Mouse (Mus musculus): ENCODE measurements around the gene Aoc3. TPM values are rescaled to one million over a fixed set of nuclear protein-coding genes. Genes with fewer than 3 reads are reported as not detected.
"Not testable (repeated sequence)": the region's sequence is repeated elsewhere in the genome, so short reads cannot be mapped to it uniquely, and the experiment has no call there.

Aoc3 gene
- polyA plus RNA-seq, 1 experiment from 2014 or later: 0.05 TPM

- Histone ChIP-seq H3K4me2 (ENCODE audit: low read depth, low read length) (no peak overlapping the region), H3K4me1 (ENCODE audit: control insufficient read depth, low read depth, low read length) (no peaks in the 10 kb centered on the region; the same call in 1 of the 2 replicates), H3K27ac (ENCODE audit: low read length) (no peak overlapping the region), H3K27me3 (ENCODE audit: control insufficient read depth, insufficient read depth, low read depth, low read length) (no peaks in the 10 kb centered on the region), H3K9ac (ENCODE audit: low read depth, low read length) (no peak overlapping the region), H3K36me3 (ENCODE audit: control insufficient read depth, insufficient read depth) (peaks cover 68% of the 10 kb centered on the region), H3K4me3 (ENCODE audit: low read depth, low read length) (no peak overlapping the region), H3K9me3 (replicated peaks; ENCODE audit: control insufficient read depth, low read length) (no peaks in the 10 kb centered on the region)
- 35% methylated on average over 4 of the region's 4 CpGs for WGBS (ENCODE audit: insufficient replicate concordance)
- peak; percentile 37 for ATAC-seq (ENCODE audit: low read depth)
Measured at GRCm38 (mm10) chr11:101323609-101324008, 6.8 kb upstream of the Aoc3 start.

DNA sequence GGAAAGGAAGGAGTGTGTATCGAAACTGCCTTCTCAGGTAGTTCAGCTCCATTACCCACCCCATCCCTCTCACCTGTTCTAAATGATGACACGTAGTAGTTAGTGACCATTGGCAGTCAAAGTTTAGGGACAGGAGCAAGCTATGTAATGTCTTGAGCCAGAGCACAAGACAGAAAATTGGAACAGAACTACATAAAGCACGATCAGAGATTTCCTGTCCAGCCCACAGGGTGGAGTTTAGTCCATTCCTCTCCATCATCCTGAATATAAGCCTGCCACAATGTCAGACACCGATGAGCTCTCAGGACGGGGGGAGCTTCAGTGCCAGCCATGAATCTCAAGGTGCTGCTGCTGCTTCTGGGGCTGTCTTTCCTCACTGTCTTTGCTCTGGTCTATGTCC lies 5.6 kb upstream of the Aoc3 start, which contains the start of gene Aoc2:
Gene Aoc2, plus strand, starts transcription at position 301 of the 400 bp plus-strand sequence.
- ATAC-seq (ENCODE audit: low read depth): no peak
- Histone ChIP-seq H3K36me3 (ENCODE audit: control insufficient read depth, insufficient read depth) (peaks cover 57% of the 10 kb centered on the region), H3K27ac (ENCODE audit: low read length) (no peak within 1 kb of the TSS), H3K4me1 (ENCODE audit: control insufficient read depth, low read depth, low read length) (no peaks in the 10 kb centered on the region), H3K9ac (ENCODE audit: low read depth, low read length) (no peak within 1 kb of the TSS), H3K27me3 (ENCODE audit: control insufficient read depth, insufficient read depth, low read depth, low read length) (no peaks in the 10 kb centered on the region), H3K9me3 (replicated peaks; ENCODE audit: control insufficient read depth, low read length) (no peaks in the 10 kb centered on the region), H3K4me2 (ENCODE audit: low read depth, low read length) (no peak within 1 kb of the TSS), H3K4me3 (ENCODE audit: low read depth, low read length) (no peak within 1 kb of the TSS)
- 91% methylated on average over 5 of the region's 5 CpGs for WGBS (ENCODE audit: insufficient replicate concordance)

GRCm38 (mm10) chr11:101325201-101325600 lies 5.2 kb upstream of the Aoc3 start:
- not testable (repeated sequence) for H3K9ac ChIP-seq (ENCODE audit: low read depth, low read length); ATAC-seq (ENCODE audit: low read depth); H3K4me3 ChIP-seq (ENCODE audit: low read depth, low read length); H3K9me3 ChIP-seq (replicated peaks; ENCODE audit: control insufficient read depth, low read length); H3K27ac ChIP-seq (ENCODE audit: low read length); H3K4me1 ChIP-seq (ENCODE audit: control insufficient read depth, low read depth, low read length); H3K4me2 ChIP-seq (ENCODE audit: low read depth, low read length); H3K27me3 ChIP-seq (ENCODE audit: control insufficient read depth, insufficient read depth, low read depth, low read length)
- WGBS (ENCODE audit: insufficient replicate concordance): 85% methylated on average over 11 of the region's 11 CpGs
- H3K36me3 ChIP-seq (ENCODE audit: control insufficient read depth, insufficient read depth): peaks cover 52% of the 10 kb centered on the region

- ATAC-seq (ENCODE audit: low read depth): no peak; the same call in 1 of the 2 replicates
- 85% methylated on average over 11 of the region's 11 CpGs for WGBS (ENCODE audit: insufficient replicate concordance)
- peaks cover 43% of the 10 kb centered on the region for H3K36me3 ChIP-seq (ENCODE audit: control insufficient read depth, insufficient read depth)
Measured at GRCm38 (mm10) chr11:101326147-101326546, 4.3 kb upstream of the Aoc3 start.

DNA sequence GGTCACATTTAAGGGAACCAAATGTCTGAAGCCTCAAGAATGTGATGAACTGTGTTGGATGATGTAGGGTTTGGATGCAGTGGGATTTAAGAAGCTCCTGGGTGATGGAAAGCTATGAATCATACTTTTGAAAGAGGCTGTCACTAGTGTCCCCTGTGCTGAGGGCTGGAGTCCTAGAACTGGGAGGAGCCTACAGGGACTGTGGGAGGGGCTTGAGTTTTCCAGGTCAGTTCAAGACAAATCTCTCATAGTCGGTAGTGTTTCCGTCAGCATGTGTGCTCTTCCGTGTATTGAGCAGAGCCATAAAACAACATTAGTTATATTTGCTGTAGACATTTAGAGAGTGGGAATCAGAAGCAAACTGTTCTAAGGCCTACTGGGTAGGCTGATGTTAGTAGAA lies 3.1 kb upstream of the Aoc3 start:
- H3K9me3 ChIP-seq (replicated peaks; ENCODE audit: control insufficient read depth, low read length): no peaks in the 10 kb centered on the region
- H3K27ac ChIP-seq (ENCODE audit: low read length): no peak overlapping the region
- peaks cover 31% of the 10 kb centered on the region for H3K36me3 ChIP-seq (ENCODE audit: control insufficient read depth, insufficient read depth)
- WGBS (ENCODE audit: insufficient replicate concordance): 51% methylated on average over 3 of the region's 3 CpGs
- H3K27me3 ChIP-seq (ENCODE audit: control insufficient read depth, insufficient read depth, low read depth, low read length): no peaks in the 10 kb centered on the region
- H3K4me2 ChIP-seq (ENCODE audit: low read depth, low read length): no peak overlapping the region
- no peak overlapping the region for H3K9ac ChIP-seq (ENCODE audit: low read depth, low read length)
- H3K4me3 ChIP-seq (ENCODE audit: low read depth, low read length): no peak overlapping the region
- ATAC-seq (ENCODE audit: low read depth): no peak
- H3K4me1 ChIP-seq (ENCODE audit: control insufficient read depth, low read depth, low read length): no peaks in the 10 kb centered on the region

More at GRCm38 (mm10) chr11:101326147-101326546, 4.3 kb upstream of the Aoc3 start:
- no peak overlapping the region for H3K27ac ChIP-seq (ENCODE audit: low read length)
- H3K4me3 ChIP-seq (ENCODE audit: low read depth, low read length): no peak overlapping the region
- no peaks in the 10 kb centered on the region for H3K27me3 ChIP-seq (ENCODE audit: control insufficient read depth, insufficient read depth, low read depth, low read length)
- no peaks in the 10 kb centered on the region for H3K4me1 ChIP-seq (ENCODE audit: control insufficient read depth, low read depth, low read length)
- H3K4me2 ChIP-seq (ENCODE audit: low read depth, low read length): no peak overlapping the region
- H3K9me3 ChIP-seq (replicated peaks; ENCODE audit: control insufficient read depth, low read length): no peaks in the 10 kb centered on the region
- H3K9ac ChIP-seq (ENCODE audit: low read depth, low read length): no peak overlapping the region

DNA sequence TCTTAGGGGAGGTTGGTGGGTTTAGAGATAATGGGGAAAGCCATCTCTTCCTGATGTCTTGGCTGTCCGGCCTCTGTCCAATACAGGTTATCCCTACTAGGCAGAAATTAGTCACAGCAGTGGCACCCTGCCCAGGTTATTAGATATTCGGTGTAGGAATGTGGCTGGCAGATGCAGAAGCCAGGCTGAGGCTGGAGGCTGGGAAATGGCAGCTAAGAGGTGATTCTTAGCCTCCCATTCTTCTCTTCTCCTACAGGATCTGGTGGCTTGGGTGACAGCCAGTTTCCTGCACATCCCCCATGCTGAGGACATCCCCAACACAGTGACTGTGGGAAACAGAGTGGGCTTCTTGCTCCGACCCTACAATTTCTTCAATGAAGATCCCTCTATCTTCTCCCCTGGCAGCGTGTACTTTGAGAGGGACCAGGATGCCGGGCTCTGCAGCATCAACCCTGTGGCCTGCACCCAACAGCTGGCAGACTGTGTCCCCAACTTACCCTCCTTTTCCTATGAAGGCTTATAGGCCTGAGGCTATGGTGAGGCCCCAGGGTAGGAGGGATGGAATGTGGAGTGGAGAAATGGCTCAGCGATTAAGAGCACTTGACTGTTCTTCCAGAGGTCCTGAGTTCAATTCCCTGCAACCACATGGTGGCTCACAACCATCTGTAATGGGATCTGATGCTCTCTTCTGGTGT lies 1.3 kb upstream of the Aoc3 start:
- Histone ChIP-seq H3K4me3 (ENCODE audit: low read depth, low read length) (no peak overlapping the region), H3K4me1 (ENCODE audit: control insufficient read depth, low read depth, low read length) (no peaks in the 10 kb centered on the region), H3K9ac (ENCODE audit: low read depth, low read length) (no peak overlapping the region), H3K27ac (ENCODE audit: low read length) (no peak overlapping the region), H3K4me2 (ENCODE audit: low read depth, low read length) (no peak overlapping the region), H3K9me3 (replicated peaks; ENCODE audit: control insufficient read depth, low read length) (no peaks in the 10 kb centered on the region), H3K27me3 (ENCODE audit: control insufficient read depth, insufficient read depth, low read depth, low read length) (no peaks in the 10 kb centered on the region), H3K36me3 (ENCODE audit: control insufficient read depth, insufficient read depth) (peaks cover 17% of the 10 kb centered on the region)
- 76% methylated on average over 6 of the region's 6 CpGs for WGBS (ENCODE audit: insufficient replicate concordance)
- ATAC-seq (ENCODE audit: low read depth): no peak

GRCm38 (mm10) chr11:101330961-101331360 lies 556 bp downstream of the Aoc3 start:
- ATAC-seq (ENCODE audit: low read depth); H3K27ac ChIP-seq (ENCODE audit: low read length); H3K9me3 ChIP-seq (replicated peaks; ENCODE audit: control insufficient read depth, low read length); H3K4me2 ChIP-seq (ENCODE audit: low read depth, low read length); H3K9ac ChIP-seq (ENCODE audit: low read depth, low read length); H3K4me3 ChIP-seq (ENCODE audit: low read depth, low read length); H3K27me3 ChIP-seq (ENCODE audit: control insufficient read depth, insufficient read depth, low read depth, low read length); H3K36me3 ChIP-seq (ENCODE audit: control insufficient read depth, insufficient read depth); H3K4me1 ChIP-seq (ENCODE audit: control insufficient read depth, low read depth, low read length): not testable (repeated sequence)
- 65% methylated on average over 6 of the region's 6 CpGs for WGBS (ENCODE audit: insufficient replicate concordance)

DNA sequence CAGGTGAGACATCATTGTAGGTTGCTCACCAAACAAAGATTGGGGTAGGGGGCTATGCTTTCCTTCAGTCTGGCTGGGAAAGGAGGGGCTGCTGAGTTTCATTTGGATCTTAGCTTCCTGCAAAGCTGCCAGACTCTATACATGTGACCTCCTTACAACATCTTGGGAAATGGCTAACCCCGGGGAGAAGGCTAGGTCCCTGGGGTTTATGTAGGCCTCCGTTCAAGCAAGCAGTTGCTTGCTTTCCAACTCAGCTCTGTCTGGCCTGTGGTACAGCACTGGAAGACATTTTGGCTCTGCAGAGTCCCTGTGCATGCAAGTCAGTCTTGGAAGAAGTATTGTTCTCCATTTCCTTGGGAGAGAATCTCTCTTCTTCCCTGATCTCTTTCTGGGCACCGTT lies 2.1 kb downstream of the Aoc3 start:
- no peak overlapping the region for H3K4me3 ChIP-seq (ENCODE audit: low read depth, low read length)
- 63% methylated on average over 3 of the region's 3 CpGs for WGBS (ENCODE audit: insufficient replicate concordance)
- H3K27ac ChIP-seq (ENCODE audit: low read length): no peak overlapping the region

GRCm38 (mm10) chr11:101334023-101334422 lies 3.6 kb downstream of the Aoc3 start:
- Histone ChIP-seq H3K27me3 (ENCODE audit: control insufficient read depth, insufficient read depth, low read depth, low read length) (no peaks in the 10 kb centered on the region), H3K4me3 (ENCODE audit: low read depth, low read length) (no peak overlapping the region), H3K4me1 (ENCODE audit: control insufficient read depth, low read depth, low read length) (peaks cover 8% of the 10 kb centered on the region), H3K27ac (ENCODE audit: low read length) (no peak overlapping the region), H3K9ac (ENCODE audit: low read depth, low read length) (no peak overlapping the region), H3K36me3 (ENCODE audit: control insufficient read depth, insufficient read depth) (no peaks in the 10 kb centered on the region), H3K9me3 (replicated peaks; ENCODE audit: control insufficient read depth, low read length) (no peaks in the 10 kb centered on the region), H3K4me2 (ENCODE audit: low read depth, low read length) (no peak overlapping the region)
- 59% methylated on average over 10 of the region's 10 CpGs for WGBS (ENCODE audit: insufficient replicate concordance)
- ATAC-seq (ENCODE audit: low read depth): no peak

More for the DNA sequence above, 2.1 kb downstream of the Aoc3 start:
- no peak for ATAC-seq (ENCODE audit: low read depth)
- H3K36me3 ChIP-seq (ENCODE audit: control insufficient read depth, insufficient read depth): no peaks in the 10 kb centered on the region
- H3K9ac ChIP-seq (ENCODE audit: low read depth, low read length): no peak overlapping the region
- no peak overlapping the region for H3K4me2 ChIP-seq (ENCODE audit: low read depth, low read length)
- H3K27me3 ChIP-seq (ENCODE audit: control insufficient read depth, insufficient read depth, low read depth, low read length): no peaks in the 10 kb centered on the region
- no peaks in the 10 kb centered on the region for H3K4me1 ChIP-seq (ENCODE audit: control insufficient read depth, low read depth, low read length)
- H3K9me3 ChIP-seq (replicated peaks; ENCODE audit: control insufficient read depth, low read length): no peaks in the 10 kb centered on the region

Data from liver, embryonic 16.5 days (tissue).